Comparison of ENCODE assay signal across 8 mouse cellular contexts in genomic region chr7:36709239-36709638, GRCm38 (mm10). TPM values are rescaled to one million over a fixed set of nuclear protein-coding genes. Genes with fewer than 3 reads are reported as not detected.
DNase-seq lines count a peak whose midpoint lies in the region; ATAC-seq and TF ChIP-seq lines count a peak whose summit lies in the region.

No protein-coding gene starts in this region.

- peak; percentile 50; the same call in 1 of the 2 replicates for ATAC-seq in heart, embryonic 14.5 days (ENCODE audit: insufficient number of reproducible peaks, insufficient read depth, low FRiP score, low read depth)
- ATAC-seq in limb, embryonic 14.5 days (ENCODE audit: low FRiP score, low read depth): peak; percentile 56
- ATAC-seq in stomach, embryonic 14.5 days (ENCODE audit: insufficient number of reproducible peaks, insufficient read depth, low FRiP score, low read depth): peak; percentile 44; the same call in 1 of the 2 replicates
- ATAC-seq in megakaryocyte, adult 5-6 weeks (ENCODE audit: poor library complexity, severe bottlenecking): no peak

- H3K9ac ChIP-seq in heart, embryonic 14.5 days (ENCODE audit: low read length): no peak overlapping the region
- H3K9ac ChIP-seq in limb, embryonic 14.5 days (ENCODE audit: low read depth, low read length, severe bottlenecking): no peak overlapping the region
- no peak overlapping the region for H3K9ac ChIP-seq in stomach, embryonic 14.5 days (replicated peaks; ENCODE audit: low read depth, low read length)

- H3K4me1 ChIP-seq in heart, embryonic 14.5 days (ENCODE audit: control insufficient read depth in 2 of 2, insufficient read depth in 2 of 2, low read length in 2 of 2): peaks cover 0 to 7% of the 10 kb centered on the region in 2 experiments; a peak in 1 of 4 replicates
- peaks cover 38% of the 10 kb centered on the region for H3K4me1 ChIP-seq in limb, embryonic 14.5 days (ENCODE audit: control insufficient read depth, insufficient read depth, low read length)
- H3K4me1 ChIP-seq in stomach, embryonic 14.5 days (ENCODE audit: control insufficient read depth, insufficient read depth, low read length): peaks cover 39% of the 10 kb centered on the region

- no peak overlapping the region for H3K4me2 ChIP-seq in heart, embryonic 14.5 days (ENCODE audit: low read length)
- no peak overlapping the region for H3K4me2 ChIP-seq in limb, embryonic 14.5 days (replicated peaks; ENCODE audit: low read depth, low read length, severe bottlenecking)
- H3K4me2 ChIP-seq in stomach, embryonic 14.5 days (replicated peaks; ENCODE audit: low read depth, low read length): peak overlapping the region; percentile 33; the same call in 1 of the 2 replicates

- TF ChIP-seq CTCF in layer of hippocampus, adult 2 months (conservative IDR thresholded peaks at IDR 0.05): peak; percentile 74

- no peak overlapping the region for H3K4me3 ChIP-seq in layer of hippocampus, adult 2 months
- no peak overlapping the region for H3K4me3 ChIP-seq in heart, embryonic 14.5 days (ENCODE audit: control insufficient read depth in 1 of 2, insufficient read depth in 1 of 2, low read depth in 1 of 2, low read length in 2 of 2)
- no peak overlapping the region for H3K4me3 ChIP-seq in limb, embryonic 14.5 days (replicated peaks; ENCODE audit: low read length)
- no peak overlapping the region for H3K4me3 ChIP-seq in stomach, embryonic 14.5 days (ENCODE audit: low read depth, low read length)

- no peaks in the 10 kb centered on the region for H3K36me3 ChIP-seq in heart, embryonic 14.5 days (ENCODE audit: control insufficient read depth, insufficient read depth, low read length)
- no peaks in the 10 kb centered on the region for H3K36me3 ChIP-seq in limb, embryonic 14.5 days (ENCODE audit: control insufficient read depth, insufficient read depth, low read length)
- no peaks in the 10 kb centered on the region for H3K36me3 ChIP-seq in stomach, embryonic 14.5 days (ENCODE audit: control insufficient read depth, insufficient read depth, low read length)

- no peaks in the 10 kb centered on the region for H3K9me3 ChIP-seq in heart, embryonic 14.5 days (ENCODE audit: control insufficient read depth, low read length)
- H3K9me3 ChIP-seq in limb, embryonic 14.5 days (ENCODE audit: control insufficient read depth, low read length): no peaks in the 10 kb centered on the region
- H3K9me3 ChIP-seq in stomach, embryonic 14.5 days (ENCODE audit: control insufficient read depth, low read depth, low read length): no peaks in the 10 kb centered on the region

- TF ChIP-seq POLR2A in limb, embryonic 14.5 days (IDR thresholded peaks at IDR 0.05; ENCODE audit: borderline replicate concordance, extremely low read depth, insufficient read depth, insufficient read length): no peak

- no peak for DNase-seq in layer of hippocampus, adult 2 months (ENCODE audit: low spot score in 2 of 2)
- no peak for DNase-seq in layer of hippocampus, adult 11-12 months (ENCODE audit: low spot score)
- DNase-seq in embryo, embryonic 10 days (ENCODE audit: low spot score): peak; percentile 75
- peak; percentile 56 for DNase-seq in limb, embryonic 14.5 days (ENCODE audit: low spot score)
- DNase-seq in thymus, postnatal 36 days: no peak

- no peak overlapping the region for H3K27ac ChIP-seq in layer of hippocampus, adult 2 months
- no peak overlapping the region for H3K27ac ChIP-seq in heart, embryonic 14.5 days (replicated peaks in 1 of 2; ENCODE audit: control insufficient read depth in 1 of 2, insufficient read depth in 1 of 2, low read depth in 2 of 2, low read length in 2 of 2)
- H3K27ac ChIP-seq in limb, embryonic 14.5 days (replicated peaks; ENCODE audit: low read depth, low read length): no peak overlapping the region
- peak overlapping the region; percentile 52 for H3K27ac ChIP-seq in stomach, embryonic 14.5 days (ENCODE audit: low read length)

- H3K27me3 ChIP-seq in heart, embryonic 14.5 days (ENCODE audit: control insufficient read depth, insufficient read depth, low read length): no peaks in the 10 kb centered on the region
- H3K27me3 ChIP-seq in limb, embryonic 14.5 days (ENCODE audit: control insufficient read depth, insufficient read depth, low read length): no peaks in the 10 kb centered on the region
- H3K27me3 ChIP-seq in stomach, embryonic 14.5 days (ENCODE audit: control insufficient read depth, insufficient read depth, low read length): no peaks in the 10 kb centered on the region

- WGBS in heart, embryonic 14.5 days: 31% methylated on average over 2 of the region's 2 CpGs
- 5% methylated on average over 2 of the region's 2 CpGs for WGBS in limb, embryonic 14.5 days
- WGBS in stomach, embryonic 14.5 days: 5% methylated on average over 2 of the region's 2 CpGs

RNA-seq across cellular contexts. Expression of gene Tshz3, which starts 11.3 kb away (rescaled TPM):
- 10 to 100 TPM; 13.2 to 13.4 TPM for total RNA-seq in layer of hippocampus, adult 2 months (2021)
- polyA plus RNA-seq in heart, embryonic 14.5 days (2014; fragmentation: Nextera tagmentation; extraction: Ambion mirVana): 1.7 and 2.7 TPM in 2 replicates
- polyA plus RNA-seq in limb, embryonic 14.5 days (2012; rRNA removed): 13.9 and 14.3 TPM in 2 replicates
- polyA plus RNA-seq in limb, embryonic 14.5 days (2014; fragmentation: Nextera tagmentation; extraction: Ambion mirVana): 10.4 and 10.8 TPM in 2 replicates
- 21.6 and 23.3 TPM in 2 replicates for polyA plus RNA-seq in stomach, embryonic 14.5 days (2014; fragmentation: Nextera tagmentation; extraction: Ambion mirVana)
- total RNA-seq in megakaryocyte, adult 5-6 weeks (2015): 0.21 and 0.33 TPM in 2 replicates
- total RNA-seq in megakaryocyte, adult 5-6 weeks (2017): 0.07 and 0.41 TPM in 2 replicates

Comparison
In these comparisons a context has a peak if more than half of its experiments do, and no peak if none do; other contexts are left out.
1. DNase-seq: peak in embryo, embryonic 10 days (single experiment) and limb, embryonic 14.5 days (single experiment); none in layer of hippocampus, adult 2 months (0 of 2), layer of hippocampus, adult 11-12 months (single experiment) and thymus, postnatal 36 days (0 of 2).